ENCODE assay signal across 8 mouse cellular contexts in the genomic region with DNA sequence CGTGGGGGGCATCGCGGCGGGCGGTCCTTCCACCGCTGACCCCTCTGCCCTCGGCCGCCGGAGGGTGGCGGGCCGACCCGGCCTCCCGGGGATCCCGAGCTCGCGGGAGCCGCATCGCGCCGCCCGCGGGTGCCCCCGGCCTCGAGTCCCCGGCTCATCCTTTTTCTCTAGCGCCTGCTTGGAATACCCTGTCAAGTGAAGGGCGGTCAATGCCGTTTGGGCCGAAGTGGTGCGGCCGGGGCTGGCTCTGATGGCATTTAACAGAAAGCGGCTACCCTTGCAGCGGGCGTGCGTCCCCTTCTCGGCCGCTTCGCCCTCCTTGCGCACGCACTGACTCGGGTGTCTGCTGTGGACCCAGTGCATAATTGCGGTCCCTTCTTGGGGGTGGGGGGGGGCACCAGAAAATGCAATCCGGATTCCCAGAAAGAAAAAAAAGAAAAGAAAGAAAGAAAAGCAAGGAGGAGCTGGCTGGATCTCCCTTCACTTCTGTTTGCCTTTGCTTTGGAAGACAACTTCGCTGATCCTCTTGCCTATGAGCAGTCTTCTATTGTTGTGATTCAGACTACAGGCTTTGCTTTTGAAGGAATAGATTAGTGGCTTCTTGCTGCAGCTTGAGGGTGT. TPM values are rescaled to one million over a fixed set of nuclear protein-coding genes. Genes with fewer than 3 reads are reported as not detected.
DNase-seq lines count a peak whose midpoint lies in the region; ATAC-seq and TF ChIP-seq lines count a peak whose summit lies in the region.

No protein-coding gene starts in this region.

- H3K27me3 ChIP-seq in embryonic facial prominence, embryonic 15.5 days: no peaks in the 10 kb centered on the region
- no peaks in the 10 kb centered on the region for H3K27me3 ChIP-seq in hindbrain, embryonic 11.5 days (ENCODE audit: control insufficient read depth, insufficient read depth, low read length)
- H3K27me3 ChIP-seq in limb, embryonic 14.5 days (ENCODE audit: control insufficient read depth, insufficient read depth, low read length): no peaks in the 10 kb centered on the region

- ATAC-seq in embryonic facial prominence, embryonic 15.5 days (ENCODE audit: insufficient number of reproducible peaks, low FRiP score, low TSS enrichment, low read depth): no peak
- ATAC-seq in hindbrain, embryonic 11.5 days (ENCODE audit: low FRiP score): no peak
- ATAC-seq in limb, embryonic 14.5 days (ENCODE audit: low FRiP score, low read depth): no peak

- DNase-seq in left cerebral cortex, adult 2 months (ENCODE audit: extremely low spot score in 1 of 2, low spot score in 2 of 2): peak; percentile 39 to 52
- DNase-seq in left cerebral cortex, adult 9 months (ENCODE audit: low spot score in 2 of 2): no peak
- DNase-seq in adrenal gland, postnatal 10 days: peak; percentile 61
- DNase-seq in hindbrain, embryonic 11.5 days (ENCODE audit: low spot score): peak; percentile 70
- DNase-seq in limb, embryonic 14.5 days (ENCODE audit: low spot score): peak; percentile 18
- peak; percentile 79 for DNase-seq in neural tube, embryonic 10.5 days (ENCODE audit: extremely low spot score, low spot score)
- DNase-seq in urinary bladder, postnatal 14 days (ENCODE audit: low spot score): peak; percentile 18

- peak overlapping the region; percentile 64 for H3K4me3 ChIP-seq in left cerebral cortex, adult 2 months
- peak overlapping the region; percentile 87 for H3K4me3 ChIP-seq in embryonic facial prominence, embryonic 15.5 days (replicated peaks)
- H3K4me3 ChIP-seq in hindbrain, embryonic 11.5 days (ENCODE audit: low read depth, low read length): peak overlapping the region; percentile 83
- H3K4me3 ChIP-seq in limb, embryonic 14.5 days (replicated peaks; ENCODE audit: low read length): peak overlapping the region; percentile 80

- TF ChIP-seq CTCF in left cerebral cortex, adult 2 months (IDR thresholded peaks at IDR 0.05): no peak

- H3K4me2 ChIP-seq in embryonic facial prominence, embryonic 15.5 days (replicated peaks): peak overlapping the region; percentile 51
- peak overlapping the region; percentile 40 for H3K4me2 ChIP-seq in hindbrain, embryonic 11.5 days (replicated peaks; ENCODE audit: low read depth, low read length)
- H3K4me2 ChIP-seq in limb, embryonic 14.5 days (replicated peaks; ENCODE audit: low read depth, low read length, severe bottlenecking): peak overlapping the region; percentile 78

- WGBS in embryonic facial prominence, embryonic 15.5 days: under 1% methylated on average over 44 of the region's 44 CpGs
- under 1% methylated on average over 37 of the region's 44 CpGs for WGBS in hindbrain, embryonic 11.5 days
- under 1% methylated on average over 32 of the region's 44 CpGs for WGBS in limb, embryonic 14.5 days

- H3K36me3 ChIP-seq in embryonic facial prominence, embryonic 15.5 days: 0 out of 2 replicates have a peak, but pooled peaks cover under 1% of the 10 kb centered on the region
- no peaks in the 10 kb centered on the region for H3K36me3 ChIP-seq in hindbrain, embryonic 11.5 days (ENCODE audit: control insufficient read depth, insufficient read depth, low read length)
- no peaks in the 10 kb centered on the region for H3K36me3 ChIP-seq in limb, embryonic 14.5 days (ENCODE audit: control insufficient read depth, insufficient read depth, low read length)

- peak overlapping the region; percentile 81 for H3K27ac ChIP-seq in left cerebral cortex, adult 2 months
- peak overlapping the region; percentile 97 for H3K27ac ChIP-seq in embryonic facial prominence, embryonic 15.5 days (replicated peaks)
- H3K27ac ChIP-seq in hindbrain, embryonic 11.5 days (ENCODE audit: low read depth, low read length): peak overlapping the region; percentile 96
- H3K27ac ChIP-seq in limb, embryonic 14.5 days (replicated peaks; ENCODE audit: low read depth, low read length): peak overlapping the region; percentile 87

- peaks cover 24% of the 10 kb centered on the region for H3K4me1 ChIP-seq in embryonic facial prominence, embryonic 15.5 days
- H3K4me1 ChIP-seq in hindbrain, embryonic 11.5 days (replicated peaks; ENCODE audit: control insufficient read depth, insufficient read depth, low read length): peaks cover 2% of the 10 kb centered on the region
- H3K4me1 ChIP-seq in limb, embryonic 14.5 days (ENCODE audit: control insufficient read depth, insufficient read depth, low read length): peaks cover 30% of the 10 kb centered on the region

- peak overlapping the region; percentile 82 for H3K9ac ChIP-seq in embryonic facial prominence, embryonic 15.5 days
- peak overlapping the region; percentile 83 for H3K9ac ChIP-seq in hindbrain, embryonic 11.5 days (ENCODE audit: low read depth, low read length)
- peak overlapping the region; percentile 93 for H3K9ac ChIP-seq in limb, embryonic 14.5 days (ENCODE audit: low read depth, low read length, severe bottlenecking)

- no peaks in the 10 kb centered on the region for H3K9me3 ChIP-seq in embryonic facial prominence, embryonic 15.5 days (replicated peaks)
- H3K9me3 ChIP-seq in hindbrain, embryonic 11.5 days (ENCODE audit: control insufficient read depth, low read length): no peaks in the 10 kb centered on the region
- no peaks in the 10 kb centered on the region for H3K9me3 ChIP-seq in limb, embryonic 14.5 days (ENCODE audit: control insufficient read depth, low read length)

- intact Hi-C loops in left cerebral cortex, adult 2 months (cut with DNase I): loop anchor here (2.0 to 10.0 kb wide), 3 partner anchors 187 to 575 kb away; a partner anchor contains a TSS

- no peak for TF ChIP-seq POLR2A in limb, embryonic 14.5 days (IDR thresholded peaks at IDR 0.05; ENCODE audit: borderline replicate concordance, extremely low read depth, insufficient read depth, insufficient read length)

RNA-seq across cellular contexts. Expression of a gene that starts 0.8 kb away (rescaled TPM):
- 100 to 1,000 TPM; 133 to 156 TPM for total RNA-seq in left cerebral cortex, adult 2 months (2021)
- 10 to 100 TPM; 31.7 to 52.0 TPM for total RNA-seq in adrenal gland, postnatal 10 days (2021)
- 23.3 and 26.7 TPM in 2 replicates for polyA plus RNA-seq in embryonic facial prominence, embryonic 15.5 days (2015; fragmentation: Nextera tagmentation; extraction: Ambion mirVana)
- polyA plus RNA-seq in hindbrain, embryonic 11.5 days (2014; fragmentation: Nextera tagmentation; extraction: Ambion mirVana): 61.1 and 61.7 TPM in 2 replicates
- 46.6 and 48.6 TPM in 2 replicates for polyA plus RNA-seq in limb, embryonic 14.5 days (2012; rRNA removed)
- polyA plus RNA-seq in limb, embryonic 14.5 days (2014; fragmentation: Nextera tagmentation; extraction: Ambion mirVana): 24.8 and 30.2 TPM in 2 replicates

RNA-seq across cellular contexts. Expression of a gene that starts 1.2 kb away (rescaled TPM):
- 100 to 1,000 TPM; 107 to 108 TPM for total RNA-seq in left cerebral cortex, adult 2 months (2021)
- 10 to 100 TPM; 35.0 to 47.0 TPM for total RNA-seq in adrenal gland, postnatal 10 days (2021)
- polyA plus RNA-seq in embryonic facial prominence, embryonic 15.5 days (2015; fragmentation: Nextera tagmentation; extraction: Ambion mirVana): 71.1 and 75.7 TPM in 2 replicates
- polyA plus RNA-seq in hindbrain, embryonic 11.5 days (2014; fragmentation: Nextera tagmentation; extraction: Ambion mirVana): 75.6 and 93.4 TPM in 2 replicates
- 54.3 and 58.4 TPM in 2 replicates for polyA plus RNA-seq in limb, embryonic 14.5 days (2012; rRNA removed)
- polyA plus RNA-seq in limb, embryonic 14.5 days (2014; fragmentation: Nextera tagmentation; extraction: Ambion mirVana): 69.1 and 69.9 TPM in 2 replicates

RNA-seq across cellular contexts. Expression of a gene that starts 41.4 kb away (rescaled TPM):
- total RNA-seq in left cerebral cortex, adult 2 months (2021): 10 to 100 TPM; 23.8 to 28.9 TPM
- 10 to 100 TPM in 1 of 2 experiments, 1 to 10 TPM in 1; 8.4 to 11.6 TPM for total RNA-seq in adrenal gland, postnatal 10 days (2021)
- 18.2 and 19.0 TPM in 2 replicates for polyA plus RNA-seq in embryonic facial prominence, embryonic 15.5 days (2015; fragmentation: Nextera tagmentation; extraction: Ambion mirVana)
- polyA plus RNA-seq in hindbrain, embryonic 11.5 days (2014; fragmentation: Nextera tagmentation; extraction: Ambion mirVana): 33.4 and 38.5 TPM in 2 replicates
- 28.4 and 33.2 TPM in 2 replicates for polyA plus RNA-seq in limb, embryonic 14.5 days (2012; rRNA removed)
- polyA plus RNA-seq in limb, embryonic 14.5 days (2014; fragmentation: Nextera tagmentation; extraction: Ambion mirVana): 19.8 and 22.8 TPM in 2 replicates

Comparison
In these comparisons a context has a peak if more than half of its experiments do, and no peak if none do; other contexts are left out.
1. DNase-seq: peak in left cerebral cortex, adult 2 months (2 of 2), adrenal gland, postnatal 10 days (single experiment), hindbrain, embryonic 11.5 days (single experiment), limb, embryonic 14.5 days (single experiment), neural tube, embryonic 10.5 days (single experiment) and urinary bladder, postnatal 14 days (single experiment); none in left cerebral cortex, adult 9 months (0 of 2).
2. Peak in every context shown above with its lines, with median percentiles within 50 percentile points of each other: H3K27ac ChIP-seq, H3K4me3 ChIP-seq, H3K4me2 ChIP-seq and H3K9ac ChIP-seq.